Mouse (Mus musculus) limb, embryonic 13.5 days (tissue): ENCODE measurements around the gene Mea1. TPM values are rescaled to one million over a fixed set of nuclear protein-coding genes. Genes with fewer than 3 reads are reported as not detected.

Experiments
- ATAC-seq: fragments of 200-750 bp; cut with Nextera tagmentation; 2 replicates; pipeline ENCODE4 v1.8.0; 2017; ENCODE audit warnings: low read depth, moderate number of reproducible peaks, moderate TSS enrichment; ENCODE audit not compliant: low FRiP score
- H3K27ac ChIP-seq: fragments of 300-500 bp; sonication (generic); 2 replicates; pipeline ENCODE4 v1.5.1; 2015; ENCODE audit warnings: inconsistent platforms, mild to moderate bottlenecking, moderate library complexity
- H3K27me3 ChIP-seq: fragments of 300-500 bp; sonication (generic); 2 replicates; pipeline ENCODE4 v1.6.1; 2015; ENCODE audit warnings: mild to moderate bottlenecking, inconsistent platforms
- H3K36me3 ChIP-seq: fragments of 300-500 bp; sonication (generic); 2 replicates; pipeline ENCODE4 v1.6.1; 2015; ENCODE audit warnings: inconsistent platforms, mild to moderate bottlenecking, moderate library complexity
- H3K4me1 ChIP-seq: fragments of 300-500 bp; sonication (generic); 2 replicates; pipeline ENCODE4 v1.6.1; 2015; ENCODE audit warnings: inconsistent platforms
- H3K4me2 ChIP-seq: fragments of 300-500 bp; sonication (generic); replicated peaks from 2 replicates; pipeline ENCODE4 v1.6.1; 2015; ENCODE audit warnings: inconsistent platforms, mild to moderate bottlenecking, moderate library complexity
- H3K4me3 ChIP-seq: fragments of 300-500 bp; sonication (generic); 2 replicates; pipeline ENCODE4 v1.5.1; 2015; ENCODE audit warnings: moderate library complexity, mild to moderate bottlenecking, inconsistent platforms
- H3K9ac ChIP-seq: fragments of 300-500 bp; sonication (generic); 2 replicates; pipeline ENCODE4 v1.6.1; 2015; ENCODE audit warnings: mild to moderate bottlenecking, inconsistent platforms
- H3K9me3 ChIP-seq: fragments of 300-500 bp; sonication (generic); 2 replicates; pipeline ENCODE4 v1.6.1; 2016; ENCODE audit warnings: inconsistent platforms
- WGBS: fragments of 180-500 bp; shearing (Covaris S2); methylation state at CpG from one replicate; pipeline ENCODE4 v1.1.7; 2015; 5-methylcytosine and 5-hydroxymethylcytosine counted together
- polyA plus RNA-seq: library from polyadenylated mRNA; unstranded; fragments of >200 nt; fragmentation: Nextera tagmentation; extraction: Ambion mirVana; gene quantifications from 2 replicates; pipeline ENCODE4 v1.2.1, GENCODE M21; 2015

The Mea1 gene
- polyA plus RNA-seq, 1 experiment from 2014 or later = 162 TPM

- no peak for ATAC-seq
- H3K4me3 ChIP-seq = peak overlapping the region; percentile 80
- H3K4me2 ChIP-seq = peak overlapping the region; percentile 94
- H3K9me3 ChIP-seq = no peaks in the 10 kb centered on the region
- H3K4me1 ChIP-seq = peaks cover 47% of the 10 kb centered on the region
- peak overlapping the region; percentile 98 for H3K27ac ChIP-seq
- H3K9ac ChIP-seq = peak overlapping the region; percentile 95
- WGBS = 30% methylated on average over 15 of the region's 15 CpGs
- no peaks in the 10 kb centered on the region for H3K27me3 ChIP-seq
- peaks cover 47% of the 10 kb centered on the region for H3K36me3 ChIP-seq
These were observed 28.8 kb upstream of the Mea1 start for GRCm38 (mm10) chr17:46649811-46650210.

GRCm38 (mm10) chr17:46650232-46651031 lies 28.2 kb upstream of the Mea1 start, which contains the start of gene Cul7:
Gene Cul7, plus strand, starts transcription at chr17:46650337.
- Histone ChIP-seq H3K4me3 (peak within 1 kb of the TSS; percentile 80), H3K27me3 (no peaks in the 10 kb centered on the region), H3K27ac (peak within 1 kb of the TSS; percentile 98), H3K4me1 (peaks cover 43% of the 10 kb centered on the region), H3K4me2 (peak within 1 kb of the TSS; percentile 94), H3K9ac (peak within 1 kb of the TSS; percentile 95), H3K36me3 (peaks cover 50% of the 10 kb centered on the region), H3K9me3 (no peaks in the 10 kb centered on the region)
- peak; percentile 93 for ATAC-seq
- under 1% methylated on average over 47 of the region's 58 CpGs for WGBS

- Histone ChIP-seq H3K27ac (peak overlapping the region; percentile 98), H3K36me3 (peaks cover 59% of the 10 kb centered on the region), H3K4me1 (peaks cover 45% of the 10 kb centered on the region), H3K9ac (peak overlapping the region; percentile 95), H3K9me3 (no peaks in the 10 kb centered on the region), H3K4me3 (peak overlapping the region; percentile 80), H3K4me2 (peak overlapping the region; percentile 94), H3K27me3 (no peaks in the 10 kb centered on the region)
- 75% methylated on average over 17 of the region's 17 CpGs for WGBS
- no peak for ATAC-seq
These were observed 27.3 kb upstream of the Mea1 start for GRCm38 (mm10) chr17:46651292-46651691.

GRCm38 (mm10) chr17:46651755-46652547 lies 26.6 kb upstream of the Mea1 start:
- Histone ChIP-seq H3K9me3 (no peaks in the 10 kb centered on the region), H3K4me2 (peak overlapping the region; percentile 94), H3K4me1 (peaks cover 40% of the 10 kb centered on the region), H3K4me3 (peak overlapping the region; percentile 80), H3K36me3 (peaks cover 66% of the 10 kb centered on the region), H3K27ac (no peak overlapping the region), H3K9ac (peak overlapping the region; percentile 95), H3K27me3 (no peaks in the 10 kb centered on the region)
- WGBS = 72% methylated on average over 20 of the region's 20 CpGs
- ATAC-seq = no peak

GRCm38 (mm10) chr17:46656054-46656453 lies 22.5 kb upstream of the Mea1 start:
- no peak overlapping the region for H3K27ac ChIP-seq
- no peak overlapping the region for H3K9ac ChIP-seq
- H3K36me3 ChIP-seq = peaks cover 93% of the 10 kb centered on the region
- no peak overlapping the region for H3K4me3 ChIP-seq
- 72% methylated on average over 6 of the region's 6 CpGs for WGBS
- H3K4me2 ChIP-seq = no peak overlapping the region
- no peak for ATAC-seq
- peaks cover 28% of the 10 kb centered on the region for H3K4me1 ChIP-seq
- no peaks in the 10 kb centered on the region for H3K9me3 ChIP-seq
- H3K27me3 ChIP-seq = no peaks in the 10 kb centered on the region

GRCm38 (mm10) chr17:46661351-46661750 lies 17.2 kb upstream of the Mea1 start:
- Histone ChIP-seq H3K9ac (no peak overlapping the region), H3K4me1 (no peaks in the 10 kb centered on the region), H3K36me3 (peaks cover 97% of the 10 kb centered on the region), H3K27me3 (no peaks in the 10 kb centered on the region), H3K9me3 (no peaks in the 10 kb centered on the region), H3K27ac (no peak overlapping the region), H3K4me3 (no peak overlapping the region), H3K4me2 (no peak overlapping the region)
- 93% methylated on average over 9 of the region's 9 CpGs for WGBS
- ATAC-seq = no peak

GRCm38 (mm10) chr17:46661981-46662380 lies 16.6 kb upstream of the Mea1 start:
- no peaks in the 10 kb centered on the region for H3K9me3 ChIP-seq
- ATAC-seq = no peak
- no peak overlapping the region for H3K27ac ChIP-seq
- no peaks in the 10 kb centered on the region for H3K27me3 ChIP-seq
- H3K4me1 ChIP-seq = no peaks in the 10 kb centered on the region
- no peak overlapping the region for H3K4me2 ChIP-seq
- H3K9ac ChIP-seq = no peak overlapping the region
- no peak overlapping the region for H3K4me3 ChIP-seq
- peaks cover 97% of the 10 kb centered on the region for H3K36me3 ChIP-seq
- WGBS = 88% methylated on average over 12 of the region's 12 CpGs

GRCm38 (mm10) chr17:46662730-46663129 lies 15.9 kb upstream of the Mea1 start:
- WGBS = 86% methylated on average over 5 of the region's 5 CpGs
- Histone ChIP-seq H3K27ac (no peak overlapping the region), H3K36me3 (peaks cover 95% of the 10 kb centered on the region), H3K4me1 (no peaks in the 10 kb centered on the region), H3K4me3 (no peak overlapping the region), H3K27me3 (no peaks in the 10 kb centered on the region), H3K9me3 (no peaks in the 10 kb centered on the region), H3K9ac (no peak overlapping the region), H3K4me2 (no peak overlapping the region)
- no peak for ATAC-seq

GRCm38 (mm10) chr17:46667712-46668111 lies 10.9 kb upstream of the Mea1 start:
- H3K27me3 ChIP-seq = no peaks in the 10 kb centered on the region
- no peak overlapping the region for H3K27ac ChIP-seq
- no peak for ATAC-seq
- no peak overlapping the region for H3K9ac ChIP-seq
- no peak overlapping the region for H3K4me2 ChIP-seq
- WGBS = 89% methylated on average over 16 of the region's 16 CpGs
- H3K36me3 ChIP-seq = peaks cover 81% of the 10 kb centered on the region
- H3K4me3 ChIP-seq = no peak overlapping the region
- H3K4me1 ChIP-seq = no peaks in the 10 kb centered on the region
- no peaks in the 10 kb centered on the region for H3K9me3 ChIP-seq

- Histone ChIP-seq H3K4me2 (no peak overlapping the region), H3K9ac (no peak overlapping the region), H3K27me3 (no peaks in the 10 kb centered on the region), H3K9me3 (no peaks in the 10 kb centered on the region), H3K4me3 (no peak overlapping the region), H3K4me1 (peaks cover 14% of the 10 kb centered on the region), H3K27ac (no peak overlapping the region), H3K36me3 (peaks cover 64% of the 10 kb centered on the region)
- ATAC-seq = no peak
- WGBS = 96% methylated on average over 10 of the region's 10 CpGs
These were observed 8.7 kb upstream of the Mea1 start for GRCm38 (mm10) chr17:46669911-46670310.

GRCm38 (mm10) chr17:46673850-46674529 lies 4.6 kb upstream of the Mea1 start, which contains the start of gene Rrp36:
Gene Rrp36, minus strand, starts transcription at chr17:46674352.
- H3K36me3 ChIP-seq = peaks cover 66% of the 10 kb centered on the region
- H3K9me3 ChIP-seq = no peaks in the 10 kb centered on the region
- H3K4me1 ChIP-seq = peaks cover 27% of the 10 kb centered on the region
- H3K4me2 ChIP-seq = peak within 1 kb of the TSS; percentile 88
- WGBS = 1% methylated on average over 43 of the region's 43 CpGs
- peak within 1 kb of the TSS; percentile 82 for H3K4me3 ChIP-seq
- H3K9ac ChIP-seq = peak within 1 kb of the TSS; percentile 81
- ATAC-seq = peak; percentile 93
- H3K27me3 ChIP-seq = no peaks in the 10 kb centered on the region
- peak within 1 kb of the TSS; percentile 95 for H3K27ac ChIP-seq
